Mouse (Mus musculus): ENCODE measurements around the gene Tnnt3.

- no peak for TF ChIP-seq CTCF (IDR thresholded peaks at IDR 0.05; ENCODE audit: extremely low read depth, insufficient read depth, insufficient read length, insufficient replicate concordance)
- TF ChIP-seq POLR2A (IDR thresholded peaks at IDR 0.05; ENCODE audit: low read depth, low read length) = no peak
These were observed 36.0 kb upstream of the Tnnt3 start for GRCm38 (mm10) chr7:142462594-142463078.
